Mouse (Mus musculus): ENCODE measurements at regions not wholly inside any gene's neighbourhood (a gene's known extent, or its start where the extent isn't known, plus 50 kb on each side); places are given as distances from the start of the nearest gene placed in this dataset.
"Not testable (repeated sequence)": the region's sequence is repeated elsewhere in the genome, so short reads cannot be mapped to it uniquely, and the experiment has no call there.

- in situ Hi-C loops (cut with MseI, MboI), result loop anchor here (5.0 to 25.0 kb wide), 3 partner anchors 297 to 697 kb away; no protein-coding TSS in a partner anchor
Observed at GRCm38 (mm10) chr15:3909471-3909870, 69.9 kb downstream of the Fbxo4 start.

GRCm38 (mm10) chr15:3908721-3909120 is 70.7 kb downstream of the Fbxo4 start:
- in situ Hi-C loops (cut with MseI, MboI), result loop anchor here (5.0 to 25.0 kb wide), 3 partner anchors 296 to 696 kb away; no protein-coding TSS in a partner anchor

GRCm38 (mm10) chr15:3905548-3905947 is 73.8 kb downstream of the Fbxo4 start:
- in situ Hi-C loops (cut with MseI, MboI), result loop anchor here (5.0 to 25.0 kb wide), 3 partner anchors 293 to 693 kb away; no protein-coding TSS in a partner anchor

GRCm38 (mm10) chr15:3878429-3878828 is 100.9 kb downstream of the Fbxo4 start:
- in situ Hi-C loops (cut with MseI, MboI), result no loop called here

GRCm38 (mm10) chr15:3877506-3877905 is 101.9 kb downstream of the Fbxo4 start:
- in situ Hi-C loops (cut with MseI, MboI), result no loop called here

GRCm38 (mm10) chr15:3875210-3875861 is 104.0 kb downstream of the Fbxo4 start:
- in situ Hi-C loops (cut with MseI, MboI), result not testable (repeated sequence)

- in situ Hi-C loops (cut with MseI, MboI), result no loop called here
Observed at GRCm38 (mm10) chr15:3831802-3832201, 147.6 kb downstream of the Fbxo4 start.

GRCm38 (mm10) chr15:3805430-3805829 is 173.9 kb downstream of the Fbxo4 start:
- in situ Hi-C loops (cut with MseI, MboI), result no loop called here

GRCm38 (mm10) chr15:3775865-3776264 is 192.6 kb upstream of the Ghr start:
- in situ Hi-C loops (cut with MseI, MboI), result no loop called here

GRCm38 (mm10) chr15:3772228-3772789 is 189.0 kb upstream of the Ghr start:
- in situ Hi-C loops (cut with MseI, MboI), result no loop called here

GRCm38 (mm10) chr15:3770312-3770711 is 187.0 kb upstream of the Ghr start:
- in situ Hi-C loops (cut with MseI, MboI), result no loop called here

GRCm38 (mm10) chr15:3764726-3765125 is 181.4 kb upstream of the Ghr start:
- in situ Hi-C loops (cut with MseI, MboI), result no loop called here

- in situ Hi-C loops (cut with MseI, MboI), result no loop called here
Observed at GRCm38 (mm10) chr15:3760396-3760795, 177.1 kb upstream of the Ghr start.

GRCm38 (mm10) chr15:3755636-3756035 is 172.3 kb upstream of the Ghr start:
- in situ Hi-C loops (cut with MseI, MboI), result no loop called here

- in situ Hi-C loops (cut with MseI, MboI), result not testable (repeated sequence)
Observed at GRCm38 (mm10) chr15:3748072-3748471, 164.8 kb upstream of the Ghr start.

- in situ Hi-C loops (cut with MseI, MboI), result no loop called here
Observed at GRCm38 (mm10) chr15:3743168-3743814, 160.0 kb upstream of the Ghr start.

- in situ Hi-C loops (cut with MseI, MboI), result no loop called here
Observed at GRCm38 (mm10) chr15:3742191-3742590, 158.9 kb upstream of the Ghr start.

GRCm38 (mm10) chr15:3725214-3725613 is 141.9 kb upstream of the Ghr start:
- in situ Hi-C loops (cut with MseI, MboI), result no loop called here

- in situ Hi-C loops (cut with MseI, MboI), result no loop called here
Observed at GRCm38 (mm10) chr15:3720668-3721340, 137.5 kb upstream of the Ghr start.

- in situ Hi-C loops (cut with MseI, MboI), result no loop called here
Observed at GRCm38 (mm10) chr15:3711764-3712163, 128.5 kb upstream of the Ghr start.

- in situ Hi-C loops (cut with MseI, MboI), result no loop called here
Observed at GRCm38 (mm10) chr15:3707089-3708078, 124.1 kb upstream of the Ghr start.
